Mouse (Mus musculus) kidney, postnatal 0 days (tissue): ENCODE data around the gene Cd46. TPM values are rescaled to one million over a fixed set of nuclear protein-coding genes. Genes with fewer than 3 reads are reported as not detected.

Source experiments
- ATAC-seq: fragments of 200-750 bp; cut with Nextera tagmentation; replicated peaks from 2 replicates; pipeline ENCODE4 v1.8.0; 2017; ENCODE audit warnings: low read depth, moderate number of reproducible peaks, moderate TSS enrichment, moderate library complexity; ENCODE audit not compliant: low FRiP score
- DNase-seq: peaks from one replicate; pipeline ENCODE4 v3.0.0-alpha.2; 2016; ENCODE audit warnings: low spot score
- H3K27ac ChIP-seq: fragments of 300-500 bp; sonication (generic); 2 replicates; pipeline ENCODE4 v1.5.1; 2014; ENCODE audit warnings: mild to moderate bottlenecking
- H3K27me3 ChIP-seq: fragments of 300-500 bp; sonication (generic); 2 replicates; pipeline ENCODE4 v1.6.1; 2014; ENCODE audit warnings: low read length, mixed read lengths; ENCODE audit not compliant: insufficient read depth
- H3K36me3 ChIP-seq: fragments of 300-500 bp; sonication (generic); 2 replicates; pipeline ENCODE4 v1.6.1; 2014; ENCODE audit warnings: low read length, mixed read lengths; ENCODE audit not compliant: insufficient read depth
- H3K4me1 ChIP-seq: fragments of 300-500 bp; sonication (generic); replicated peaks from 2 replicates; pipeline ENCODE4 v1.6.1; 2014; ENCODE audit warnings: antibody characterized with exemption, low read length, mixed read lengths; ENCODE audit not compliant: insufficient read depth
- H3K4me2 ChIP-seq: fragments of 300-500 bp; sonication (generic); 2 replicates; pipeline ENCODE4 v1.6.1; 2014; ENCODE audit warnings: mild to moderate bottlenecking, low read length, moderate library complexity, mixed read lengths
- H3K4me3 ChIP-seq: fragments of 300-500 bp; sonication (generic); replicated peaks from 2 replicates; pipeline ENCODE4 v1.5.1; 2014; ENCODE audit warnings: low read depth, low read length
- H3K9ac ChIP-seq: fragments of 300-500 bp; sonication (generic); 2 replicates; pipeline ENCODE4 v1.6.1; 2014; ENCODE audit warnings: low read depth, low read length
- H3K9me3 ChIP-seq: fragments of 300-500 bp; sonication (generic); replicated peaks from 2 replicates; pipeline ENCODE4 v1.6.1; 2016; ENCODE audit warnings: low read length, inconsistent platforms, mixed read lengths
- CTCF ChIP-seq: IDR thresholded peaks from 2 replicates; pipeline ENCODE4 v1.5.1; 2016; ENCODE audit warnings: antibody characterized with exemption, low read depth, mild to moderate bottlenecking, moderate library complexity
- WGBS: fragments of 180-500 bp; shearing (Covaris S2); extraction: QIAGEN DNeasy Blood & Tissue Kit; methylation state at CpG from one replicate; pipeline ENCODE4 v1.1.7; 2014; 5-methylcytosine and 5-hydroxymethylcytosine counted together
- polyA plus RNA-seq: library from polyadenylated mRNA; unstranded; fragments of >200 nt; fragmentation: Nextera tagmentation; extraction: Ambion mirVana; gene quantifications from 2 replicates; pipeline ENCODE4 v1.2.1, GENCODE M21; 2015

Cd46 gene
- polyA plus RNA-seq: 1.2 and 1.5 TPM in 2 replicates

- Histone ChIP-seq H3K4me3 (peak within 1 kb of the TSS; percentile 44), H3K27ac (peak within 1 kb of the TSS; percentile 71; the same call in 1 of the 2 replicates), H3K9me3 (no peaks in the 10 kb centered on the region), H3K4me1 (no peaks in the 10 kb centered on the region; the same call in 1 of the 2 replicates), H3K36me3 (no peaks in the 10 kb centered on the region), H3K27me3 (no peaks in the 10 kb centered on the region), H3K9ac (peak within 1 kb of the TSS; percentile 57; the same call in 1 of the 2 replicates), H3K4me2 (peak within 1 kb of the TSS; percentile 56)
- no peak for TF ChIP-seq CTCF
- DNase-seq (peak; percentile 77), ATAC-seq (peak; percentile 98)
- WGBS: 3% methylated on average over 14 of the region's 14 CpGs
These were observed at the start of gene Cd46 for GRCm38 (mm10) chr1:195092220-195092720. Cd46 (minus strand) TSS chr1:195092249.

- DNase-seq: peak; percentile 61
- 43% methylated on average over 3 of the region's 3 CpGs for WGBS
- ATAC-seq: no peak
- H3K4me3 ChIP-seq: 0 out of 2 replicates have a peak overlapping the region, but pooled peaks have one; percentile 56
- peak overlapping the region; percentile 99 for H3K27ac ChIP-seq
- H3K4me1 ChIP-seq: peaks cover 3% of the 10 kb centered on the region
- TF ChIP-seq CTCF: no peak
- peak overlapping the region; percentile 68 for H3K4me2 ChIP-seq
- H3K36me3 ChIP-seq: 0 out of 2 replicates have a peak, but pooled peaks cover 4% of the 10 kb centered on the region
- no peaks in the 10 kb centered on the region for H3K27me3 ChIP-seq
- H3K9me3 ChIP-seq: no peaks in the 10 kb centered on the region
- H3K9ac ChIP-seq: no peak overlapping the region
These were observed 40.0 kb upstream of the Cd46 start for GRCm38 (mm10) chr1:195132070-195132469.

GRCm38 (mm10) chr1:195131675-195132015 is 39.6 kb upstream of the Cd46 start:
- Histone ChIP-seq H3K27ac (peak overlapping the region; percentile 99), H3K36me3 (0 out of 2 replicates have a peak, but pooled peaks cover 4% of the 10 kb centered on the region), H3K9me3 (no peaks in the 10 kb centered on the region), H3K27me3 (no peaks in the 10 kb centered on the region), H3K4me3 (peak overlapping the region; percentile 56), H3K4me2 (peak overlapping the region; percentile 68), H3K4me1 (peaks cover 3% of the 10 kb centered on the region), H3K9ac (peak overlapping the region; percentile 86)
- WGBS: 23% methylated on average over 4 of the region's 4 CpGs
- no peak for DNase-seq
- no peak for TF ChIP-seq CTCF
- no peak for ATAC-seq

- DNase-seq: peak; percentile 94
- peak; percentile 75 for TF ChIP-seq CTCF
- Histone ChIP-seq H3K27ac (peak within 1 kb of the TSS; percentile 99), H3K4me3 (peak within 1 kb of the TSS; percentile 56), H3K9ac (peak within 1 kb of the TSS; percentile 86), H3K36me3 (0 out of 2 replicates have a peak, but pooled peaks cover 4% of the 10 kb centered on the region), H3K9me3 (no peaks in the 10 kb centered on the region), H3K27me3 (no peaks in the 10 kb centered on the region), H3K4me1 (peaks cover 3% of the 10 kb centered on the region), H3K4me2 (peak within 1 kb of the TSS; percentile 68)
- under 1% methylated on average over 31 of the region's 31 CpGs for WGBS
- peak; percentile 97 for ATAC-seq
These were observed 39.1 kb upstream of the Cd46 start, which contains the start of gene Cr1l for GRCm38 (mm10) chr1:195130953-195131674. Cr1l (minus strand) TSS chr1:195131586.

- Histone ChIP-seq H3K27me3 (no peaks in the 10 kb centered on the region), H3K4me3 (peak overlapping the region; percentile 56), H3K4me1 (peaks cover 3% of the 10 kb centered on the region), H3K4me2 (peak overlapping the region; percentile 68), H3K36me3 (0 out of 2 replicates have a peak, but pooled peaks cover 4% of the 10 kb centered on the region), H3K27ac (peak overlapping the region; percentile 99), H3K9me3 (no peaks in the 10 kb centered on the region), H3K9ac (peak overlapping the region; percentile 86)
- ATAC-seq: no peak
- WGBS: 8% methylated on average over 2 of the region's 2 CpGs
- TF ChIP-seq CTCF: no peak
- DNase-seq: peak; percentile 5
These were observed 38.4 kb upstream of the Cd46 start for GRCm38 (mm10) chr1:195130479-195130878.

GRCm38 (mm10) chr1:195129867-195130266 is 37.8 kb upstream of the Cd46 start:
- WGBS: 74% methylated on average over 1 of the region's 1 CpGs
- Histone ChIP-seq H3K9me3 (no peaks in the 10 kb centered on the region), H3K9ac (no peak overlapping the region), H3K4me1 (peaks cover 3% of the 10 kb centered on the region), H3K36me3 (0 out of 2 replicates have a peak, but pooled peaks cover 4% of the 10 kb centered on the region), H3K27me3 (no peaks in the 10 kb centered on the region), H3K4me3 (no peak overlapping the region), H3K27ac (no peak overlapping the region), H3K4me2 (peak overlapping the region; percentile 22; the same call in 1 of the 2 replicates)
- ATAC-seq: no peak
- no peak for TF ChIP-seq CTCF
- no peak for DNase-seq
